In the genomic region with DNA sequence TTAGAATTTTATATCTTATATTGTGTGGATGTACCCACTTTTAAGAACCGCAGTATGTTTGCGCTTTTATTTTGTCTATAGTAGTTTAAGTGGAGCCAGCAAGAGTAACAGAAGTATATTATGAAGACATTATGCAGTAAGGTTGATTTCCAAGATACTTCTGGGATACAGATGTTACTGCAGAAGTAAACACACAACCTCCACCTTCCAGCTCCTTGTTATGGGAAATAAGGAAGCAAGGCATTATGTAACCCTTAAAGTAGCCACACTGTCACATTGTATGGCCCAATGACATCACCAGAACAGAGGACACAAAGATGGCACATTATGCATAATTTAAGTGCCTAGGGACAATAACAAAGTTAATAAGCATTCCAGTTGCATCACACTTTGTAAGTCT, we compare ENCODE assay signal across 8 mouse cellular contexts. TPM values are rescaled to one million over a fixed set of nuclear protein-coding genes. Genes with fewer than 3 reads are reported as not detected.
DNase-seq lines count a peak whose midpoint lies in the region; ATAC-seq and TF ChIP-seq lines count a peak whose summit lies in the region.

No protein-coding gene starts in this region.

- no peaks in the 10 kb centered on the region for H3K9me3 ChIP-seq in forebrain, embryonic 13.5 days (replicated peaks)
- no peaks in the 10 kb centered on the region for H3K9me3 ChIP-seq in intestine, postnatal 0 days (ENCODE audit: control insufficient read depth)
- no peaks in the 10 kb centered on the region for H3K9me3 ChIP-seq in neural tube, embryonic 14.5 days (ENCODE audit: control insufficient read depth, low read length)

- no peak for TF ChIP-seq POLR2A in lung, adult 2 months (IDR thresholded peaks at IDR 0.05; ENCODE audit: borderline replicate concordance, extremely low read depth, low read depth, low read length)

- H3K27ac ChIP-seq in forebrain, embryonic 13.5 days = no peak overlapping the region
- no peak overlapping the region for H3K27ac ChIP-seq in intestine, postnatal 0 days (ENCODE audit: low read depth, low read length)
- no peak overlapping the region for H3K27ac ChIP-seq in neural tube, embryonic 14.5 days (ENCODE audit: low read depth, low read length)

- intact Hi-C loops in left cerebral cortex, postnatal 10 days (cut with DNase I) = no loop called here

- 75% methylated on average over 2 of the region's 2 CpGs for WGBS in lung, adult 2 months
- WGBS in forebrain, embryonic 13.5 days = 89% methylated on average over 2 of the region's 2 CpGs
- WGBS in intestine, postnatal 0 days = 87% methylated on average over 2 of the region's 2 CpGs
- WGBS in neural tube, embryonic 14.5 days = 99% methylated on average over 2 of the region's 2 CpGs

- no peak overlapping the region for H3K9ac ChIP-seq in forebrain, embryonic 13.5 days
- no peak overlapping the region for H3K9ac ChIP-seq in intestine, postnatal 0 days (ENCODE audit: low read depth, low read length)
- no peak overlapping the region for H3K9ac ChIP-seq in neural tube, embryonic 14.5 days (replicated peaks; ENCODE audit: low read depth, low read length)

- peaks cover 2% of the 10 kb centered on the region; the same call in 1 of the 2 replicates for H3K4me1 ChIP-seq in lung, adult 2 months (ENCODE audit: control insufficient read depth, insufficient read depth, low read length)
- peaks cover 11% of the 10 kb centered on the region for H3K4me1 ChIP-seq in forebrain, embryonic 13.5 days
- no peaks in the 10 kb centered on the region for H3K4me1 ChIP-seq in intestine, postnatal 0 days (replicated peaks; ENCODE audit: control insufficient read depth, insufficient read depth, low read length)
- peaks cover 3% of the 10 kb centered on the region; the same call in 1 of the 2 replicates for H3K4me1 ChIP-seq in neural tube, embryonic 14.5 days (ENCODE audit: control insufficient read depth, insufficient read depth, low read length)

- peak overlapping the region; percentile 87 for H3K4me2 ChIP-seq in forebrain, embryonic 13.5 days
- peak overlapping the region; percentile 98 for H3K4me2 ChIP-seq in intestine, postnatal 0 days (replicated peaks; ENCODE audit: low read depth)
- H3K4me2 ChIP-seq in neural tube, embryonic 14.5 days (ENCODE audit: low read depth, low read length) = peak overlapping the region; percentile 97; the same call in 1 of the 2 replicates

- H3K4me3 ChIP-seq in lung, adult 2 months (replicated peaks; ENCODE audit: extremely low read depth, low read depth, low read length) = peak overlapping the region; percentile 67
- H3K4me3 ChIP-seq in forebrain, embryonic 13.5 days = no peak overlapping the region; the same call in 1 of the 2 replicates
- peak overlapping the region; percentile 72 for H3K4me3 ChIP-seq in intestine, postnatal 0 days (ENCODE audit: low read depth, low read length)
- peak overlapping the region; percentile 58; the same call in 1 of the 2 replicates for H3K4me3 ChIP-seq in neural tube, embryonic 14.5 days (ENCODE audit: low read depth, low read length)

- ATAC-seq in forebrain, embryonic 13.5 days = no peak
- ATAC-seq in intestine, postnatal 0 days = no peak
- ATAC-seq in neural tube, embryonic 14.5 days (ENCODE audit: low read depth) = no peak

- no peaks in the 10 kb centered on the region for H3K36me3 ChIP-seq in forebrain, embryonic 13.5 days (ENCODE audit: poor library complexity, severe bottlenecking)
- no peaks in the 10 kb centered on the region for H3K36me3 ChIP-seq in intestine, postnatal 0 days (ENCODE audit: control insufficient read depth, insufficient read depth)
- no peaks in the 10 kb centered on the region for H3K36me3 ChIP-seq in neural tube, embryonic 14.5 days (ENCODE audit: control insufficient read depth, insufficient read depth, low read length)

- H3K27me3 ChIP-seq in forebrain, embryonic 13.5 days = no peaks in the 10 kb centered on the region
- H3K27me3 ChIP-seq in intestine, postnatal 0 days (replicated peaks; ENCODE audit: control insufficient read depth, insufficient read depth, low read length) = no peaks in the 10 kb centered on the region
- H3K27me3 ChIP-seq in neural tube, embryonic 14.5 days (ENCODE audit: control insufficient read depth, insufficient read depth, low read length) = no peaks in the 10 kb centered on the region

- no peak for DNase-seq in lung, adult 2 months
- no peak for DNase-seq in lung, postnatal 4 days
- no peak for DNase-seq in left cerebral cortex, postnatal 10 days (ENCODE audit: extremely low spot score in 1 of 2, low spot score in 2 of 2)
- DNase-seq in left cerebral cortex, adult 8-10 months (ENCODE audit: low spot score in 2 of 2) = no peak
- DNase-seq in layer of hippocampus, adult 18-20 months (ENCODE audit: low spot score in 2 of 2) = no peak

- no peak for TF ChIP-seq CTCF in lung, adult 2 months (IDR thresholded peaks at IDR 0.05; ENCODE audit: insufficient read depth, low read length)
- no peak for TF ChIP-seq CTCF in intestine, postnatal 0 days (IDR thresholded peaks at IDR 0.05; ENCODE audit: low read depth)

RNA-seq across cellular contexts. Expression of a gene that starts 1.2 kb away (rescaled TPM):
- 25.0 and 26.6 TPM in 2 replicates for polyA plus RNA-seq in lung, adult 2 months (2012; rRNA removed)
- polyA plus RNA-seq in forebrain, embryonic 13.5 days (2015; fragmentation: Nextera tagmentation; extraction: Ambion mirVana) = 1.2 and 1.3 TPM in 2 replicates
- 4.3 and 4.6 TPM in 2 replicates for polyA plus RNA-seq in intestine, postnatal 0 days (2015; fragmentation: Nextera tagmentation; extraction: Ambion mirVana)
- 1.9 and 3.5 TPM in 2 replicates for polyA plus RNA-seq in neural tube, embryonic 14.5 days (2014; fragmentation: Nextera tagmentation; extraction: Ambion mirVana)
- total RNA-seq in left cerebral cortex, postnatal 10 days (2021) = 1 to 10 TPM in 1 of 2 experiments, under 1 TPM in 1; 0.66 to 1.1 TPM
- 1 to 10 TPM; 1.9 to 2.6 (median 2.2) TPM for total RNA-seq in left cerebral cortex, adult 8-10 months (2022)
- total RNA-seq in layer of hippocampus, adult 18-20 months (2021) = 1 to 10 TPM; 3.4 to 3.7 TPM
